Mouse (Mus musculus): ENCODE data around the gene Maea. TPM values are rescaled to one million over a fixed set of nuclear protein-coding genes. Genes with fewer than 3 reads are reported as not detected.

The Maea gene
- total RNA-seq, 1 experiment from 2014 or later: 170 TPM

Other genes with a start within 250 kb of the Maea start
- not detected in 3 replicates for gene Slc5a1, start 231.3 kb upstream of the Maea start, total RNA-seq (2017)
- gene Spon2, start 117.1 kb upstream of the Maea start, total RNA-seq (2017): not detected in 3 replicates
- gene Ctbp1, start 60.5 kb upstream of the Maea start, total RNA-seq (2017): 106 to 143 TPM (median 135 TPM) in 3 replicates
- gene Uvssa, start 43.0 kb downstream of the Maea start, total RNA-seq (2017): 13.1 to 21.7 TPM (median 14.7 TPM) in 3 replicates
- not detected in 3 replicates for gene Nkx1-1, start 98.5 kb downstream of the Maea start, total RNA-seq (2017)

Data from monocyte, adult 5-6 weeks (primary cell).